Mouse (Mus musculus): ENCODE measurements around the gene Cnpy1. TPM values are rescaled to one million over a fixed set of nuclear protein-coding genes. Genes with fewer than 3 reads are reported as not detected.
A peak's percentile ranks its signal among the peaks of the same experiment; 100 is the strongest.

The Cnpy1 gene
- polyA plus RNA-seq, 1 experiment from 2014 or later = not detected

DNA sequence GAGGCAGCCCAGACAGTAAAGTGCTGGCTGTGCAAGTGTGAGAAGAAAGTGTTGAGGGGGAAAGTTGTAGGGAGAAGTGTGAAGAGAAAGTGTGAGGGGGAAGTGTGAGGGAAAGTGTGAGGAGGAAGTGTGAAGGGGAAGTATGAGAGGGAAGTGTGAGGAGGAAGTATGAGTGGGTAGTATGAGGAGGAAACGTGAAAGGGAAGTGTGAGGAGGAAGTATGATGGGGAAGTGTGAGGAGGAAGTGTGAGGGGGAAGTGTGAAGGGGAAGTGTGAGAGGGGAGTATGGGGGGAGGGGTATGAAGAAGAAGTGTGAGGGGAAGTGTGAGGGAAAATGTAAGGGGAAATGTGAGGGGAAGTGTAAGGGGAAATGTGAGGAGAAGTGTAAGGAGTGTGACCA, 13.8 kb upstream of the Cnpy1 start:
- Histone ChIP-seq H3K9me3 (replicated peaks) (no peaks in the 10 kb centered on the region), H3K27ac (no peak overlapping the region), H3K27me3 (ENCODE audit: low read depth, poor library complexity, severe bottlenecking) (no peaks in the 10 kb centered on the region), H3K36me3 (no peaks in the 10 kb centered on the region), H3K4me3 (no peak overlapping the region), H3K4me1 (no peaks in the 10 kb centered on the region)
- 41% methylated on average over 1 of the region's 1 CpGs for WGBS
- DNase-seq (ENCODE audit: low spot score) = no peak

- Histone ChIP-seq H3K4me1 (no peaks in the 10 kb centered on the region), H3K27ac (no peak overlapping the region), H3K27me3 (ENCODE audit: low read depth, poor library complexity, severe bottlenecking) (no peaks in the 10 kb centered on the region), H3K9me3 (replicated peaks) (no peaks in the 10 kb centered on the region), H3K36me3 (no peaks in the 10 kb centered on the region), H3K4me3 (no peak overlapping the region)
- WGBS = 84% methylated on average over 4 of the region's 4 CpGs
- DNase-seq (ENCODE audit: low spot score) = no peak
Measured at GRCm38 (mm10) chr5:28257816-28258215, 12.2 kb upstream of the Cnpy1 start.

DNA sequence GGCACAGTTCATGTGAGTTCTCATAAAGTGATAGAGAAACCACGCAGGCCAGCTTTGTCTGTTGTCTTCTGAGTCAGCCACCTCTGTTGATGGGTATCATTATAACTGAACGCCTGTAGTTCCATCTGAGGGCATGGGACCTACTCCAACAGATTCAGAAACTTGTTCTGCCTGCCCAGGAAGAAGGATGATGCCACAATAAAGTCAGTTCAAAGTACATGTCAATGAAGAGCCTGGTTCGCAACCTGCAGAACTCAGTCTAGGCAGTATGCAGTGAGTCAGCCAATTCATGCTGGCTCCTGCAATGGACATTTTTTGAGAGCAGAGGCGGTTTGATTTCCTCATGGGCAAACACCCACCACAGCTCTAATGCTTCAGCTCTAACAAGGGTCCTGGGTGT, 7.4 kb upstream of the Cnpy1 start:
- H3K4me1 ChIP-seq = 0 out of 2 replicates have a peak, but pooled peaks cover 4% of the 10 kb centered on the region
- no peak overlapping the region for H3K4me3 ChIP-seq
- H3K36me3 ChIP-seq = no peaks in the 10 kb centered on the region
- WGBS = 79% methylated on average over 4 of the region's 4 CpGs
- no peak overlapping the region for H3K27ac ChIP-seq
- H3K27me3 ChIP-seq (ENCODE audit: low read depth, poor library complexity, severe bottlenecking) = no peaks in the 10 kb centered on the region
- no peak for DNase-seq (ENCODE audit: low spot score)
- no peaks in the 10 kb centered on the region for H3K9me3 ChIP-seq (replicated peaks)

GRCm38 (mm10) chr5:28252260-28252659, 6.7 kb upstream of the Cnpy1 start:
- no peaks in the 10 kb centered on the region for H3K36me3 ChIP-seq
- 0 out of 2 replicates have a peak, but pooled peaks cover 4% of the 10 kb centered on the region for H3K4me1 ChIP-seq

GRCm38 (mm10) chr5:28251211-28251764, 5.7 kb upstream of the Cnpy1 start:
- DNase-seq (ENCODE audit: low spot score) = no peak
- no peak overlapping the region for H3K27ac ChIP-seq
- H3K36me3 ChIP-seq = no peaks in the 10 kb centered on the region

More at GRCm38 (mm10) chr5:28252260-28252659, 6.7 kb upstream of the Cnpy1 start:
- 96% methylated on average over 4 of the region's 4 CpGs for WGBS
- H3K27me3 ChIP-seq (ENCODE audit: low read depth, poor library complexity, severe bottlenecking) = no peaks in the 10 kb centered on the region
- H3K27ac ChIP-seq = no peak overlapping the region
- no peak for DNase-seq (ENCODE audit: low spot score)
- no peak overlapping the region for H3K4me3 ChIP-seq
- no peaks in the 10 kb centered on the region for H3K9me3 ChIP-seq (replicated peaks)

DNA sequence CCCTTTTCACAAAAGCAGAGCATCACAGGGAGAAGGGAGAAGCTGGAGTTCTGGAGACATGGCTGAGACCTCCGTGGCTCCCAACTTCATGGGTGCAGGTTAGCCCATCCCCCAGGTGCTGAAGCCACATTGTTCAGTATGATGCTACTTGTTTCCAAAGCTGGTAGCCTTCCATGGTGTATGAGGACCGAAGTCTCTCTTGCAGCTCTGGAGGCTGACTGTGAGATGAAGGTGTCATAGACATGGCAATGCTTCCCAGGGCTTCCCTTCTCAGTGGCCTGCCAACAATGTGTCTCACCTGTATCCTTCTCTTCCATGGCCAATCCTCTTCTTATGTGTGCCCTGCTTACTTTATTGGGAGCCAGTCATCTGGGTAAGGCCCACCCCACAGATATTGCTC, 4.9 kb upstream of the Cnpy1 start:
- Histone ChIP-seq H3K36me3 (no peaks in the 10 kb centered on the region), H3K4me1 (0 out of 2 replicates have a peak, but pooled peaks cover 4% of the 10 kb centered on the region), H3K4me3 (no peak overlapping the region), H3K27me3 (ENCODE audit: low read depth, poor library complexity, severe bottlenecking) (no peaks in the 10 kb centered on the region), H3K27ac (no peak overlapping the region), H3K9me3 (replicated peaks) (no peaks in the 10 kb centered on the region)
- no peak for DNase-seq (ENCODE audit: low spot score)
- 98% methylated on average over 2 of the region's 2 CpGs for WGBS

More at GRCm38 (mm10) chr5:28251211-28251764, 5.7 kb upstream of the Cnpy1 start:
- Histone ChIP-seq H3K9me3 (replicated peaks) (no peaks in the 10 kb centered on the region), H3K4me3 (no peak overlapping the region), H3K4me1 (0 out of 2 replicates have a peak, but pooled peaks cover 4% of the 10 kb centered on the region), H3K27me3 (ENCODE audit: low read depth, poor library complexity, severe bottlenecking) (no peaks in the 10 kb centered on the region)
- WGBS = 68% methylated on average over 4 of the region's 4 CpGs

- H3K9me3 ChIP-seq (replicated peaks) = no peaks in the 10 kb centered on the region
- DNase-seq (ENCODE audit: low spot score) = no peak
- no peaks in the 10 kb centered on the region for H3K4me1 ChIP-seq
- 75% methylated on average over 4 of the region's 4 CpGs for WGBS
- no peak overlapping the region for H3K27ac ChIP-seq
- no peaks in the 10 kb centered on the region for H3K27me3 ChIP-seq (ENCODE audit: low read depth, poor library complexity, severe bottlenecking)
- H3K36me3 ChIP-seq = no peaks in the 10 kb centered on the region
- H3K4me3 ChIP-seq = no peak overlapping the region
Measured at GRCm38 (mm10) chr5:28245121-28245520, 485 bp downstream of the Cnpy1 start.

- 81% methylated on average over 8 of the region's 8 CpGs for WGBS
- H3K27ac ChIP-seq = no peak overlapping the region
Measured at GRCm38 (mm10) chr5:28243501-28244177, 2.0 kb downstream of the Cnpy1 start.

GRCm38 (mm10) chr5:28241423-28241822, 4.2 kb downstream of the Cnpy1 start:
- Histone ChIP-seq H3K4me3 (no peak overlapping the region), H3K27me3 (ENCODE audit: low read depth, poor library complexity, severe bottlenecking) (no peaks in the 10 kb centered on the region), H3K27ac (no peak overlapping the region), H3K36me3 (no peaks in the 10 kb centered on the region), H3K4me1 (no peaks in the 10 kb centered on the region), H3K9me3 (replicated peaks) (no peaks in the 10 kb centered on the region)
- no peak for DNase-seq (ENCODE audit: low spot score)
- 89% methylated on average over 4 of the region's 4 CpGs for WGBS

More at GRCm38 (mm10) chr5:28243501-28244177, 2.0 kb downstream of the Cnpy1 start:
- Histone ChIP-seq H3K4me1 (no peaks in the 10 kb centered on the region), H3K9me3 (replicated peaks) (no peaks in the 10 kb centered on the region), H3K27me3 (ENCODE audit: low read depth, poor library complexity, severe bottlenecking) (no peaks in the 10 kb centered on the region), H3K4me3 (no peak overlapping the region), H3K36me3 (no peaks in the 10 kb centered on the region)
- no peak for DNase-seq (ENCODE audit: low spot score)

GRCm38 (mm10) chr5:28239829-28240228, 5.8 kb downstream of the Cnpy1 start:
- Histone ChIP-seq H3K4me1 (0 out of 2 replicates have a peak, but pooled peaks cover 5% of the 10 kb centered on the region), H3K4me3 (no peak overlapping the region)
- 82% methylated on average over 5 of the region's 5 CpGs for WGBS

GRCm38 (mm10) chr5:28238876-28239275, 6.7 kb downstream of the Cnpy1 start:
- WGBS = 82% methylated on average over 5 of the region's 5 CpGs
- no peak for DNase-seq (ENCODE audit: low spot score)
- Histone ChIP-seq H3K4me3 (no peak overlapping the region), H3K9me3 (replicated peaks) (no peaks in the 10 kb centered on the region), H3K27ac (no peak overlapping the region), H3K27me3 (ENCODE audit: low read depth, poor library complexity, severe bottlenecking) (no peaks in the 10 kb centered on the region), H3K4me1 (0 out of 2 replicates have a peak, but pooled peaks cover 5% of the 10 kb centered on the region), H3K36me3 (no peaks in the 10 kb centered on the region)

More at GRCm38 (mm10) chr5:28239829-28240228, 5.8 kb downstream of the Cnpy1 start:
- Histone ChIP-seq H3K27me3 (ENCODE audit: low read depth, poor library complexity, severe bottlenecking) (no peaks in the 10 kb centered on the region), H3K9me3 (replicated peaks) (no peaks in the 10 kb centered on the region), H3K27ac (no peak overlapping the region), H3K36me3 (no peaks in the 10 kb centered on the region)
- DNase-seq (ENCODE audit: low spot score) = no peak

- H3K4me3 ChIP-seq = no peak overlapping the region
- DNase-seq (ENCODE audit: low spot score) = peak; percentile 37
- no peaks in the 10 kb centered on the region for H3K36me3 ChIP-seq
- WGBS = 11% methylated on average over 4 of the region's 4 CpGs
- no peaks in the 10 kb centered on the region for H3K27me3 ChIP-seq (ENCODE audit: low read depth, poor library complexity, severe bottlenecking)
- H3K9me3 ChIP-seq (replicated peaks) = no peaks in the 10 kb centered on the region
- H3K4me1 ChIP-seq = 0 out of 2 replicates have a peak, but pooled peaks cover 5% of the 10 kb centered on the region
- H3K27ac ChIP-seq = no peak overlapping the region
Measured at GRCm38 (mm10) chr5:28238152-28238551, 7.5 kb downstream of the Cnpy1 start.

DNA sequence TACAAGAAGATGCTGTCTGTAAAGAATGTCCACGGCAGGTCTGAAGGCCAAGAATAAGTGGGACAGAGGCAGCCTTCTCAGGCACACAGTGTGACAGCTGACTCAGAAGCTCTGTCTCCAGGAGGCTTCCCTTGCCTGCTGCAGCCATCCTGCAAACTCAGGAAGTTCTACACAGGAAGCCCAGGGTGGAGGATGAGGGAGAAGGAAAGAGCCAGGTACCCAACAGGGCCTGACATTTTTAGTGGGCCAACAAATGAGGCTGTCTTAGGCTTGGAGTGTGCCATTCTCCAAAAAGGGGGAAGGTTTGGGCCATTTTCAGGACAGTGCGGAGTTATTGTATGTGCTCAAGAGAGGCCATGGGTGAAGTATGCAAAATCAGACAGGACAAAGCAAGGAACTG, 7.9 kb downstream of the Cnpy1 start:
- Histone ChIP-seq H3K4me3 (no peak overlapping the region), H3K27me3 (ENCODE audit: low read depth, poor library complexity, severe bottlenecking) (no peaks in the 10 kb centered on the region), H3K9me3 (replicated peaks) (no peaks in the 10 kb centered on the region), H3K27ac (no peak overlapping the region), H3K36me3 (no peaks in the 10 kb centered on the region), H3K4me1 (0 out of 2 replicates have a peak, but pooled peaks cover 5% of the 10 kb centered on the region)
- DNase-seq (ENCODE audit: low spot score) = no peak
- WGBS = 89% methylated on average over 2 of the region's 2 CpGs

All from limb, embryonic 10.5 days (tissue).